Mouse (Mus musculus) large intestine, adult 2 months (tissue): Measurements from ENCODE around the gene Pdcl3. TPM values are rescaled to one million over a fixed set of nuclear protein-coding genes. Genes with fewer than 3 reads are reported as not detected.

Source experiments
- DNase-seq: peaks from one replicate; pipeline ENCODE4 v3.0.0-alpha.2; 2012; ENCODE audit warnings: low read depth, low spot score
- WGBS: fragments of 180-500 bp; shearing (Covaris S2); methylation state at CpG from one replicate; pipeline ENCODE4 v1.1.7; 2018; 5-methylcytosine and 5-hydroxymethylcytosine counted together
- polyA plus RNA-seq: library from polyadenylated mRNA; depleted of rRNA; stranded (reverse); fragments of >200 nt; gene quantifications from 2 replicates; pipeline ENCODE4 v1.2.3, GENCODE M21; 2012; rRNA removed

Pdcl3 gene
- 42.8 and 50.9 TPM in 2 replicates for polyA plus RNA-seq

- WGBS, result 91% methylated on average over 3 of the region's 3 CpGs
- DNase-seq, result no peak
These were observed at the start of gene Pdcl3 for GRCm38 (mm10) chr1:38985308-38985707. Gene Pdcl3, plus strand, starts transcription at chr1:38985608.

DNA sequence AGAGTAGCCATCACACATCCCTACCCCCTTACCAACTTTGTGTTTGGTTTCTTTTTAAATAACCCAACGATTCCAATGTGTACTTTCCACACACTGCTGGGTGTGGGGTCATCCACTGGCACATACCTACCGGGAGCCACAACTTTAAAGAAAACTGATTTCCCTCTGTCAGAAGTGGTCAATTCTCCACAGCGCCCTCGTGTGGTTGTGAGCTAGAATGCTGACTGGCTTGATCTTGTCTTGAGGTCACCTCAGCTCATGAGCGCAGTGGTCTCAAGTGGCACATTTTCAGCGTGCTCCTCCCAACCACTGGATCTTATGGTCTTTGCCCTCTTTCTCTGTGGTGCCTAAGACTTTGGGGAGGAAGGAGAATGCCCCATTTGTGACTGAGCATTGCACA lies 48.6 kb upstream of the Pdcl3 start:
- 17% methylated on average over 6 of the region's 6 CpGs for WGBS
- DNase-seq, result peak; percentile 16

DNA sequence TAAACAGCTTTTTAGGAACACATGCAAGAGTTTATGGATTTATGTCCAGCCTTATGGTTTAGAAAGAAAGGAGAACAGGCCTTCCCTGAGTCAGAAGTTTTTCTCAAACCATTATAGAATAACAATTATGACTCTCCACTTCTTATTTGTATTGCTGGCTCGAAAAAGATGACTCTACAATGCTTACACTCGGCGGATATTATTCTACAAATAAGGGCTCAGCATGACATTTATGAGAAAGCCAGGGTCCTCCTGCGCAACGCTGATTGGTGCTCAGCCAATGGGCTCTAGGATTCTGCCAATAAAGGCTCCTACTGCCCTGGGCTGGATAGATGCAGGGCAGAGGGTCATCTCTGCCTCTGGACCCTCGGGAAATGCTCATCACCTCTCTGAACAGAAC lies 46.6 kb upstream of the Pdcl3 start, which contains the start of gene Nms:
Gene Nms, plus strand, starts transcription at position 301 of the 400 bp plus-strand sequence.
- no peak for DNase-seq
- 62% methylated on average over 6 of the region's 6 CpGs for WGBS

DNA sequence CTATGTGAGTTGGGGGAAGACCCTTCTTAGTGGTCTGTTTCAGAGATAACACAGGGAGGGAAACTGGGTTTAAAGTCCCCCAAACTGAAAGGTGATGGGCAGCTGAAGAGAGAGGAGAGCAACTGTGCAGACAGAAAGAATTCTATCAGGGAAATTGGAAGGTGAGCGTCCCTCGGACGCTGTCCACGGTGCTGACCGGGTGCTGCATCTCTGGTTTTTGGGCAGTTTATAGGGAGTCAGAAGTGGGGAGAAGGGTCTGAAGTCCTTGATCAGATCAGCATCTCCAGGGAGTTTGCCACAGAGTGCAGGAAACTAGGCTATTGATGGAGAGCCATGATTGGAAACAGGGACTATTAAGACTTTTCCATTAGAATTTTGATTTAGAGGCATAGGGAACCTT lies 45.8 kb upstream of the Pdcl3 start:
- no peak for DNase-seq

DNA sequence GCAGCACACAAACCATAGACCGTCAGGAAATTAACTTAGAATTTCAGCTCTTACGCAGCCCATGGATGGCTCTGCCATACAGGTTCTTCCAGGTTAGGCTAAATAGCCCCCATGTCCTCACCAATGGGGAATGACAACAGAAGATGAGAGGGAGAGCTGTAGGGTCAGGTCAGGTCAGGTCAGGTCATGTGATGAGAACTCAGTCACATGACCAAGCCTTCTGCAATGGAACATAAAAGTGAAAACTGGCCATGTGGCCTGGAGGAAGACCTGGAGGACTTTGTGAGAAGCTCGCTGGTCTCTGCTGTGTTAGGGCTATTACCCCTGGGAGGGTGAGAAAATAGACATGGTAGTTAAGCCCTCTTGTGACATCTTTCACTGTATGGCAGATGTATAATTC lies 29.0 kb upstream of the Pdcl3 start:
- WGBS, result 78% methylated on average over 3 of the region's 3 CpGs
- no peak for DNase-seq

More for the DNA sequence above, 45.8 kb upstream of the Pdcl3 start:
- 6% methylated on average over 5 of the region's 5 CpGs for WGBS

DNA sequence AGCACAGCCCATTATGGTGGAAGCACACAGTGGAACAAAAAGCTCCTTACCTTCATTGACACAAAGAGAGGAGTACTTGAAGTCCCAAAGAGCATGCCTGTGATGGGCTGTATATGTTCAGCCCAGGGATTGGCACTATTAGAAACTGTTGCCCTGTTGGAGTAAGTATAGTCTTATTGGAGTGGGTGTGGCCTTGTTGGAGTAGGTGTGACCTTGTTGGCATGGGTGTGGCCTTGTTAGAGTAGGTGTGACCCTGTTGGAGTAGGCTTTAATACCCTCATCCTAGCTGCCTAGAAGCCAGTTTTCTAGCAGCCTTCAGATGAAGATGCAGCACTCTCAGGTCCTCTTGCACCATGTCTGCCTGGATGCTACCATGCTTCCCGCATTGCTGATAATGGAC lies 16.3 kb upstream of the Pdcl3 start:
- no peak for DNase-seq
- 90% methylated on average over 1 of the region's 1 CpGs for WGBS

DNA sequence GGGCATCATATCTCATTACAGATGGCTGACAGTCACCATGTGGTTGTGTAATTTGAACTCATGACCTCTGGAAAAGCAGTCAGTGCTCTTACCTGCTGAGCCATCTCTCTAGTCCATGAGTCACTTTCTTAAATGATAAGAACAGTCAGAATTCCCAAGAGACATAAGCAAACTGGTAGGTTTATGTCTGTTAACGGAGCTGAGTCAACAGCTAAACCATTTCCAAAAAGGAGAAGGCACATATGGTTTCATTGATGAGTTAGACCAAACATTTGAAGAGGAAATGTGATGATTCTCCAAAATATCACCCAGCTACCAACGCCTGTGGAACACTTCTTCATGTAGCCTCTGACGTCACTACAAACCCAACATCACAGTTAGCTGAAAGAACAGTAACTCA lies 13.7 kb upstream of the Pdcl3 start:
- DNase-seq, result no peak
- WGBS, result 77% methylated on average over 3 of the region's 3 CpGs

- 71% methylated on average over 9 of the region's 9 CpGs for WGBS
- no peak for DNase-seq
These were observed 12.3 kb upstream of the Pdcl3 start for GRCm38 (mm10) chr1:38972986-38973592.

GRCm38 (mm10) chr1:38979953-38980352 lies 5.5 kb upstream of the Pdcl3 start:
- WGBS, result 77% methylated on average over 7 of the region's 7 CpGs
- no peak for DNase-seq

GRCm38 (mm10) chr1:38983870-38984269 lies 1.5 kb upstream of the Pdcl3 start:
- no peak for DNase-seq
- 28% methylated on average over 2 of the region's 2 CpGs for WGBS

GRCm38 (mm10) chr1:38987080-38987864 lies 1.9 kb downstream of the Pdcl3 start:
- WGBS, result 2% methylated on average over 38 of the region's 38 CpGs

GRCm38 (mm10) chr1:38987865-38988211 lies 2.4 kb downstream of the Pdcl3 start:
- DNase-seq, result no peak
- under 1% methylated on average over 25 of the region's 25 CpGs for WGBS

More at GRCm38 (mm10) chr1:38987080-38987864, 1.9 kb downstream of the Pdcl3 start:
- peak; percentile 99 for DNase-seq

DNA sequence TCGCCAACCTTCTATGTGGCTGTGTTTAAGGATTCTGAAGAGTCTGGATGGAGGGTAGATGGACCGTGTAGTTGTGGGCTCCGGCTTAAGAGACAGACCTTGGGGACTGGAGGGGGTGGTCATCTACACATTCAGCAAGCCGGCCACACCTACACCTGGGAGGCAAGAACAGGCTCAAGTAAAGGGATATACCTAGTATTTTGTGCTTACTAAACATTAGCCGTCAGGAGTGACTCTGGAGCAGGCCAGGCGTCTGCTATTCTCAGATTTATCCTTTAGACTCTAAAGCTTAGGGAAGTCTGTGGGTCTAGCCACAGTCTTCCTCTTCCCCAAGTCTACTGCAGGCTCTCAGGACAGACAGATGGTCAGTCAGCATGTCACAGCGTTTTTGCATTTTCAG lies 2.9 kb downstream of the Pdcl3 start:
- DNase-seq, result no peak
- 7% methylated on average over 7 of the region's 7 CpGs for WGBS

DNA sequence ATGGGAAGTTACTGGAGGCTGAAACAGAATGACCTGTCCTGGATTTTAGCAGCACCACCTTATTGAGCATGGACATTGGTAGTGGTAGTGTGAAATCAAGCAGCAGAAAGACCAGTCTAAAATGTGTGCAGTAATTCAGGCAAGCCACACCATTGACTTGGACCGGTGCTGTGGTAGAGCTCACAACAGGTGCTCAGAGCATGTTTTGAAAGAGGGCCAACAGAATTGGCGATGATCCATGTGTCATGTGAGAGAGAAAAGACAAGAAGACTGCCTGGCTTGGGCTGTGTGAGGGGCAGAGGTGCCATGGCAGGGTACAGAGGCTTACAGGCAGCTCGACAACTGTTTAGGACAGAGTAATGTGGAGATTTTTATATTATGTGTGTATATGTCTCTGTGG lies 7.0 kb downstream of the Pdcl3 start:
- 54% methylated on average over 3 of the region's 3 CpGs for WGBS
- DNase-seq, result no peak

DNA sequence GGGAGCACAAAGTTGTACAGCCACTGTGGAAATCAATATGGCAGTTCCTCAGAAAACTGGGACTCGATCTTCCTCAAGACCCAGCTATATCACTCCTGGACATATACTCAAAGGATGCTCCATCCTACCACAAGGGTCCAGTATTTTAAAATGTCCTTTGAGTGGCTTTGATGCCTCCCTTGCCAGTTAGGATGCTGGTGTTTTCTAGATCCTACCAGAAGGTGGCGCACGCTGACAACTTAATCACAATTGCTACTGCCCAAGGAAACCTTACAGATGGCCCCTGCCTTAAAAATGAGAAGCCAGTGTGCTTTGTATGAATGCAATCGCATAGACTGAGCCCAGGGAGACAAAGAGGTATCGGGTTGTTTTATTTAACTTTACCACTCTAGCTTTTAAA lies 15.7 kb downstream of the Pdcl3 start:
- peak; percentile 52 for DNase-seq
- 13% methylated on average over 5 of the region's 5 CpGs for whole genome bisulfite sequencing

GRCm38 (mm10) chr1:39005751-39006354 lies 20.4 kb downstream of the Pdcl3 start:
- no peak for DNase-seq
- WGBS, result 84% methylated on average over 10 of the region's 10 CpGs

DNA sequence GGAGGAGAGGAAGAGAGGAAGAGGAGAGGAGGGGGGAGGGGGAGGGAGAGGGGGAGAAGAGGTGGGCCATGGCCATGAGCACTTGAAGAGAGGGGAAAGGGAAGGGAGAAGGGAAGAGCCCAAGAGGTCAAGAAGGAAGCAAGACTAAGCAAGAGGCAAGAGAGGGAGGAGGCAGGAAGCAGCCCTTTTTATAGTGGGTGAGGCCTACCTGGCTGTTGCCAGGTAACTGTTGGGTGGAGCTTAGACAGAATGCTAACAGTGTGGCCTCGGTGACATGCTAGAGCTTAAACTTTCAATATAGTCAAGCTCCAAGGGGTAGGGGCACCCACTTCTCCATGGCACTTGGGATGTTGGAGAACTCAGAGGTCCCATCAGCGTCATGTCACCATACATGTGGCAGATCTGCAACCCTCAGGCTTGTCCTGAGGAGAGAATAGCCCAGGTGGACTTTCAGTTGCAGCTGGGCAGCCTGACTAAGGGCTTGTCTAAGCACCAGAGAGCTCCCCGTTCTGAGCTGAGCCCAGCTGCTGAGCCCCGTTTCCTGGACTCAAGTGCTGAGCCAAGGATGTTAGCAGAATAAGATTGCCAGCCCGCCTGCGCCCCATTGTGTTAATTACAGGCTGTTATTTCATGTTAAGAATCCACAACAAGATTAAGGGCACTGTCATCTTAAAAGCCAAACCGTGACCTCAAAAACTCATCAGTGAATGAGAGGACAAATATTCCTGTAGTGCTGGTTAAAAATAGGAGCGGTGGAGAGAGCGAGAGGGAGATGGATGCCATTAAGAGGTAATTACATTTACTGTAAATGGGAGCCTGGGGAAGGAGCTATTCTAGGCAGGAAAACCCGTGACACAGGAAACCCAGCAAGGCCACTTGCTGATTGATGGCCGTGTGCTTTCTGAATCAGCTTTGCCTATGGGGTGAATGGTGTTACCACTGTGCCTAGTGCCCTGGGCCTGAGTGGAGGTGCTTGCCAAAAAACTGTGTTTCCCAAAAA lies 21.7 kb downstream of the Pdcl3 start:
- WGBS, result 56% methylated on average over 11 of the region's 11 CpGs
- peak; percentile 28 for DNase-seq

DNA sequence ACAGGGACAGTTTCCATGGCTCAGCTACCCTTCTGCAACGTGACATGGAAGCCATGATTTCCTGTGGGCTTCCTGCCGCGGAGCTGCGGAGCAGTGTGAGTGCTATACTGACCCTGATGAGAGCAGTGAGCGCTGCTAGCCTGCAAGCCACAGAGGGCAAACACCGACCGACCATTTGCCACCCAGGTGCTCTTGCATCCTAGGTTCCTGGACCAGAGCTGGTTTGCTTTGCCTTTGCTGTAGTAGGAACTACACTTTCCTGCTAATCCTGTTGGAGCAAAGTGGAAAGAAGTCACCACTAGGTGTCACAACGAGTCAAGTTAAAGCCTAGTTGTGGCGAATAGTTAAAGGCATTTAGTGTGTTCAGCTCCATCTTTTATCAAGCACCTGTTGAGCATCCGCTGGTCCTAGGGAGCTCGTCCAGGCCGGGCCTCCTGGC lies 25.2 kb downstream of the Pdcl3 start:
- WGBS, result 19% methylated on average over 12 of the region's 12 CpGs
- peak; percentile 70 for DNase-seq

DNA sequence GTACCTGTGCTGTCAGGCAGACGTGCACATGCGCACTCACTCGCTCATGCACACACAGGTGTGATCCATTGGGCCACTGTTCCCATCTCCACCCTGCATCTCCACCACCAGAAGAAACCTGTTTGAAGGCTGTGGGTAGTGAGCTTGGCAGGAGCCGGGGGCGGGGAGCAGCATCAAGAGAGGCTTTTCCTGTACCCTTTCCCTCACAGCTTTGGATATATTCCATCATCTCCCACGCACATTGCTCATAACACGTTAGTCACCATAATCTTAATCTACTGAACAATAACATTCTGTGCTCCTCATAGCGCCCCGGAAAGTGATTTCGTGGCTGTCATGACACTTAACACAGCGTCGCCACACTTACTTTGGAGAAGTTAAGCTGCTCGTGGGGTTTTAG lies 27.2 kb downstream of the Pdcl3 start:
- 80% methylated on average over 13 of the region's 13 CpGs for WGBS
- DNase-seq, result no peak

DNA sequence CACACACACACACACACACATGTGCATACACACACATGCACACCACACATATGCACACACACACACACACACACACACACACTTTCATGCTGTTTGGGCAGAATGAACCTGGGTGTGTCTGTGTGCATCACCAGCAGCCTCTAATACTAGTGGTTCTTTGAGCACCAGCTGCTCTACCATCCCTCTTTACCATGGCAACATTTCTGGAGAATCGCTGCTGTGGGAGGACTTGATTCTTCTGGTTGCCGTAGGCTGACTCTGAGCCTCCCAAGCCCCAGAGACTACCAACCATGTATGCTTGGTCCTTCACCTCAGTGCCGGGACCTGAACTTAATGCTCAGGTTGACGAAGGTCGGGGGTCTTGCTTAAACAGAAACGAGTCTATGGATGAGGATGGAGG lies 28.4 kb downstream of the Pdcl3 start:
- no peak for DNase-seq
- 85% methylated on average over 6 of the region's 6 CpGs for WGBS
